Mouse (Mus musculus): Measurements from ENCODE around the gene Tmem121. TPM values are rescaled to one million over a fixed set of nuclear protein-coding genes. Genes with fewer than 3 reads are reported as not detected.

Tmem121 gene
- total RNA-seq, 1 experiment, result 12.5 TPM

- in situ Hi-C loops (cut with MboI; ENCODE audit: low sequenced_read_pairs in 2 of 2, unreplicated experiment in 2 of 2), result no loop called here
- Histone ChIP-seq H3K4me1 (ENCODE audit: control insufficient read depth in 2 of 2, insufficient read depth in 2 of 2, low read length in 2 of 2, poor library complexity in 1 of 2) (peaks cover 4 to 43% of the 10 kb centered on the region in 2 experiments), H3K27ac (ENCODE audit: insufficient read depth, low read depth, low read length, poor library complexity, severe bottlenecking) (no peak overlapping the region), H3K9ac (ENCODE audit: insufficient read depth, low read depth, low read length, poor library complexity, severe bottlenecking) (peak overlapping the region; percentile 32), H3K36me3 (ENCODE audit: control insufficient read depth, insufficient read depth, low read length, poor library complexity, severe bottlenecking) (peaks cover 4% of the 10 kb centered on the region; the same call in 1 of the 2 replicates), H3K9me3 (ENCODE audit: control insufficient read depth, insufficient read depth, low read depth, low read length) (no peaks in the 10 kb centered on the region), H3K4me3 (ENCODE audit: insufficient read depth in 1 of 2, low read depth in 1 of 2, low read length in 2 of 2, poor library complexity in 1 of 2, severe bottlenecking in 1 of 2) (peak overlapping the region; percentile 63 to 80)
- TF ChIP-seq HCFC1 (IDR thresholded peaks at IDR 0.05; ENCODE audit: borderline replicate concordance, insufficient read depth, low read length) (no peak), CHD2 (IDR thresholded peaks at IDR 0.05; ENCODE audit: low read depth, low read length) (no peak), MAFK (IDR thresholded peaks at IDR 0.05; ENCODE audit: insufficient read depth, low read depth, low read length) (no peak), ZNF384 (IDR thresholded peaks at IDR 0.05; ENCODE audit: low read depth, low read length) (no peak), ZC3H11A (IDR thresholded peaks at IDR 0.05; ENCODE audit: borderline replicate concordance, low read depth, low read length) (no peak)
- DNase-seq (ENCODE audit: low read depth, low spot score), result no peak
These were observed 34.0 kb upstream of the Tmem121 start for GRCm38 (mm10) chr12:113151661-113152271.

- Histone ChIP-seq H3K4me1 (ENCODE audit: control insufficient read depth in 2 of 2, insufficient read depth in 2 of 2, low read length in 2 of 2, poor library complexity in 1 of 2) (peaks cover 4 to 43% of the 10 kb centered on the region in 2 experiments), H3K9ac (ENCODE audit: insufficient read depth, low read depth, low read length, poor library complexity, severe bottlenecking) (peak overlapping the region; percentile 28), H3K27ac (ENCODE audit: insufficient read depth, low read depth, low read length, poor library complexity, severe bottlenecking) (no peak overlapping the region), H3K9me3 (ENCODE audit: control insufficient read depth, insufficient read depth, low read depth, low read length) (no peaks in the 10 kb centered on the region), H3K36me3 (ENCODE audit: control insufficient read depth, insufficient read depth, low read length, poor library complexity, severe bottlenecking) (peaks cover 4% of the 10 kb centered on the region; the same call in 1 of the 2 replicates), H3K4me3 (ENCODE audit: insufficient read depth in 1 of 2, low read depth in 1 of 2, low read length in 2 of 2, poor library complexity in 1 of 2, severe bottlenecking in 1 of 2) (peak overlapping the region; percentile 63 to 80)
- no peak for TF ChIP-seq ZC3H11A (IDR thresholded peaks at IDR 0.05; ENCODE audit: borderline replicate concordance, low read depth, low read length)
- no peak for TF ChIP-seq CHD2 (IDR thresholded peaks at IDR 0.05; ENCODE audit: low read depth, low read length)
- no peak for TF ChIP-seq HCFC1 (IDR thresholded peaks at IDR 0.05; ENCODE audit: borderline replicate concordance, insufficient read depth, low read length)
- no peak for TF ChIP-seq MAFK (IDR thresholded peaks at IDR 0.05; ENCODE audit: insufficient read depth, low read depth, low read length)
- no peak for TF ChIP-seq ZNF384 (IDR thresholded peaks at IDR 0.05; ENCODE audit: low read depth, low read length)
- in situ Hi-C loops (cut with MboI; ENCODE audit: low sequenced_read_pairs in 2 of 2, unreplicated experiment in 2 of 2), result no loop called here
- DNase-seq (ENCODE audit: low read depth, low spot score), result no peak
These were observed 33.5 kb upstream of the Tmem121 start for GRCm38 (mm10) chr12:113152272-113152661.

- no peak overlapping the region for H3K9ac ChIP-seq (ENCODE audit: insufficient read depth, low read depth, low read length, poor library complexity, severe bottlenecking)
- no peak for TF ChIP-seq ZNF384 (IDR thresholded peaks at IDR 0.05; ENCODE audit: low read depth, low read length)
- no peak for TF ChIP-seq MAFK (IDR thresholded peaks at IDR 0.05; ENCODE audit: insufficient read depth, low read depth, low read length)
- no peak for TF ChIP-seq CHD2 (IDR thresholded peaks at IDR 0.05; ENCODE audit: low read depth, low read length)
- TF ChIP-seq HCFC1 (IDR thresholded peaks at IDR 0.05; ENCODE audit: borderline replicate concordance, insufficient read depth, low read length), result no peak
- no peak for TF ChIP-seq ZC3H11A (IDR thresholded peaks at IDR 0.05; ENCODE audit: borderline replicate concordance, low read depth, low read length)
- no peak overlapping the region for H3K27ac ChIP-seq (ENCODE audit: insufficient read depth, low read depth, low read length, poor library complexity, severe bottlenecking)
- peaks cover 10% of the 10 kb centered on the region; the same call in 1 of the 2 replicates for H3K36me3 ChIP-seq (ENCODE audit: control insufficient read depth, insufficient read depth, low read length, poor library complexity, severe bottlenecking)
- no peaks in the 10 kb centered on the region for H3K9me3 ChIP-seq (ENCODE audit: control insufficient read depth, insufficient read depth, low read depth, low read length)
- no peak for DNase-seq (ENCODE audit: low read depth, low spot score)
- peaks cover 4 to 39% of the 10 kb centered on the region in 2 experiments for H3K4me1 ChIP-seq (ENCODE audit: control insufficient read depth in 2 of 2, insufficient read depth in 2 of 2, low read length in 2 of 2, poor library complexity in 1 of 2)
- no peak overlapping the region for H3K4me3 ChIP-seq (ENCODE audit: insufficient read depth in 1 of 2, low read depth in 1 of 2, low read length in 2 of 2, poor library complexity in 1 of 2, severe bottlenecking in 1 of 2)
- in situ Hi-C loops (cut with MboI; ENCODE audit: low sequenced_read_pairs in 2 of 2, unreplicated experiment in 2 of 2), result no loop called here
These were observed 32.7 kb upstream of the Tmem121 start for GRCm38 (mm10) chr12:113152991-113153525.

- TF ChIP-seq HCFC1 (IDR thresholded peaks at IDR 0.05; ENCODE audit: borderline replicate concordance, insufficient read depth, low read length) (no peak), ZC3H11A (IDR thresholded peaks at IDR 0.05; ENCODE audit: borderline replicate concordance, low read depth, low read length) (no peak), MAFK (IDR thresholded peaks at IDR 0.05; ENCODE audit: insufficient read depth, low read depth, low read length) (no peak), ZNF384 (IDR thresholded peaks at IDR 0.05; ENCODE audit: low read depth, low read length) (no peak), CHD2 (IDR thresholded peaks at IDR 0.05; ENCODE audit: low read depth, low read length) (no peak)
- no peak overlapping the region for H3K4me3 ChIP-seq (ENCODE audit: insufficient read depth in 1 of 2, low read depth in 1 of 2, low read length in 2 of 2, poor library complexity in 1 of 2, severe bottlenecking in 1 of 2)
- no peak overlapping the region for H3K9ac ChIP-seq (ENCODE audit: insufficient read depth, low read depth, low read length, poor library complexity, severe bottlenecking)
- peaks cover 12% of the 10 kb centered on the region; the same call in 1 of the 2 replicates for H3K36me3 ChIP-seq (ENCODE audit: control insufficient read depth, insufficient read depth, low read length, poor library complexity, severe bottlenecking)
- DNase-seq (ENCODE audit: low read depth, low spot score), result no peak
- no peaks in the 10 kb centered on the region for H3K9me3 ChIP-seq (ENCODE audit: control insufficient read depth, insufficient read depth, low read depth, low read length)
- no peak overlapping the region for H3K27ac ChIP-seq (ENCODE audit: insufficient read depth, low read depth, low read length, poor library complexity, severe bottlenecking)
- peaks cover 2 to 32% of the 10 kb centered on the region in 2 experiments for H3K4me1 ChIP-seq (ENCODE audit: control insufficient read depth in 2 of 2, insufficient read depth in 2 of 2, low read length in 2 of 2, poor library complexity in 1 of 2)
- in situ Hi-C loops (cut with MboI; ENCODE audit: low sequenced_read_pairs in 2 of 2, unreplicated experiment in 2 of 2), result no loop called here
These were observed 31.8 kb upstream of the Tmem121 start for GRCm38 (mm10) chr12:113153971-113154370.
